ENCODE assay signal across 25 mouse cellular contexts in the genomic region with DNA sequence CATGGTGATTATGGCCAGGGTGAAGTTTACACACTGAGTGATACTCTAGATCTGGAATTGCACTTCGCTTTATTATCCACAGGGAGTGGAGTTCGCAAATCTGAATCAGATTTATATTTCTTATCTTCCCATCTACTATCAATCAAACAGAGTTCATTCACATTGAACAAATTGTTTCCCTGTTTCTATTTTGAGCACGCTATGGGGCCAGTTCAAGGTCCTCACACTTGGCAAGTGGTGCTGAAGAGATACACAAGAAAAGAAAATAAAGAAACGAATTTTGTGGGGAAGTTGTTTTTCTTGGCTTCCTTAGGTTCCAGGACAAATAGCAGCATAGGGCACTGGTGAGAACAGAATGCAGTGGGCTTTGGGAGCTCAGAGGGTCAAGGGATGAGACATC. TPM values are rescaled to one million over a fixed set of nuclear protein-coding genes. Genes with fewer than 3 reads are reported as not detected.
DNase-seq lines count a peak whose midpoint lies in the region; ATAC-seq and TF ChIP-seq lines count a peak whose summit lies in the region.
"Had no signal": no experiment of that assay in that cellular context is flagged by ENCODE, and none has a peak within 500 bp of the region (broad histone marks: within the 10 kb centered on the region; RNA-seq: fewer than 3 reads in every experiment).

No protein-coding gene starts in this region.

- H3K4me1 ChIP-seq in kidney, adult 2 months (ENCODE audit: control insufficient read depth, insufficient read depth, low read length): no peaks in the 10 kb centered on the region
- no peaks in the 10 kb centered on the region for H3K4me1 ChIP-seq in kidney, embryonic 16.5 days (ENCODE audit: insufficient read depth, low read length)
- H3K4me1 ChIP-seq in kidney, postnatal 0 days (replicated peaks; ENCODE audit: insufficient read depth, low read length): no peaks in the 10 kb centered on the region
- H3K4me1 ChIP-seq: embryonic facial prominence, embryonic 12.5 days; forebrain, embryonic 15.5 days; heart, embryonic 15.5 days; hindbrain, embryonic 13.5 days had no signal

- no peak overlapping the region for H3K9ac ChIP-seq in kidney, embryonic 16.5 days (replicated peaks; ENCODE audit: low read length)
- H3K9ac ChIP-seq in kidney, postnatal 0 days (ENCODE audit: low read depth, low read length): no peak overlapping the region
- H3K9ac ChIP-seq: embryonic facial prominence, embryonic 12.5 days; forebrain, embryonic 15.5 days; heart, embryonic 15.5 days; hindbrain, embryonic 13.5 days had no signal

- peak; percentile 27 for DNase-seq in adrenal gland, adult 2 months
- DNase-seq in adrenal gland, postnatal 4 days (ENCODE audit: low spot score in 2 of 2): no peak
- DNase-seq in kidney, adult 2 months: peak; percentile 56
- DNase-seq in kidney, postnatal 0 days (ENCODE audit: low spot score): peak; percentile 42
- DNase-seq in kidney, postnatal 25 days: peak; percentile 28 to 34
- DNase-seq: adrenal gland, postnatal 10 days; cerebellum, adult 11 months; cerebellum, adult 8-10 months; cerebellum, postnatal 14 days; gastrocnemius, postnatal 36 days; heart, adult 18-20 months; heart, postnatal 14 days had no signal

- 50% methylated on average over 4 of the region's 4 CpGs for whole genome bisulfite sequencing in kidney, adult 2 months
- 44% methylated on average over 4 of the region's 4 CpGs for WGBS in kidney, embryonic 16.5 days
- WGBS in kidney, postnatal 0 days: 38% methylated on average over 4 of the region's 4 CpGs

- no peak overlapping the region for H3K4me2 ChIP-seq in kidney, embryonic 16.5 days (replicated peaks; ENCODE audit: low read depth, low read length)
- no peak overlapping the region for H3K4me2 ChIP-seq in kidney, postnatal 0 days (ENCODE audit: low read length)
- H3K4me2 ChIP-seq: embryonic facial prominence, embryonic 12.5 days; forebrain, embryonic 15.5 days; heart, embryonic 11.5 days; heart, embryonic 15.5 days; hindbrain, embryonic 13.5 days had no signal

- H3K27me3 ChIP-seq in kidney, adult 2 months (replicated peaks; ENCODE audit: control insufficient read depth, insufficient read depth, low read length): no peaks in the 10 kb centered on the region
- H3K27me3 ChIP-seq in kidney, embryonic 16.5 days (ENCODE audit: insufficient read depth, low read length): no peaks in the 10 kb centered on the region
- H3K27me3 ChIP-seq in kidney, postnatal 0 days (ENCODE audit: insufficient read depth, low read length): no peaks in the 10 kb centered on the region
- H3K27me3 ChIP-seq: CH12.LX; embryonic facial prominence, embryonic 12.5 days; forebrain, embryonic 15.5 days; heart, embryonic 15.5 days; hindbrain, embryonic 13.5 days; Patski had no signal

- TF ChIP-seq POLR2A in kidney, adult 2 months (IDR thresholded peaks at IDR 0.05; ENCODE audit: low read depth, low read length): no peak

- no peak for ATAC-seq in kidney, embryonic 16.5 days (ENCODE audit: low FRiP score, low TSS enrichment)
- ATAC-seq in kidney, postnatal 0 days (replicated peaks; ENCODE audit: low FRiP score, low read depth): no peak
- no peak for ATAC-seq in cerebellum, adult (ENCODE audit: insufficient number of reproducible peaks, low FRiP score, low TSS enrichment)
- ATAC-seq: activated CD4-positive, CD25-positive, alpha-beta regulatory T cell, adult 4 months; forebrain, embryonic 15.5 days; hindbrain, postnatal 0 days; Patski had no signal

- H3K9me3 ChIP-seq in kidney, embryonic 16.5 days (ENCODE audit: low read length): peaks cover 9% of the 10 kb centered on the region
- H3K9me3 ChIP-seq in kidney, postnatal 0 days (replicated peaks; ENCODE audit: low read length): no peaks in the 10 kb centered on the region
- H3K9me3 ChIP-seq: forebrain, embryonic 15.5 days; heart, embryonic 15.5 days; hindbrain, embryonic 13.5 days had no signal

- H3K36me3 ChIP-seq in kidney, adult 2 months (ENCODE audit: control insufficient read depth, insufficient read depth, low read length): no peaks in the 10 kb centered on the region
- no peaks in the 10 kb centered on the region for H3K36me3 ChIP-seq in kidney, embryonic 16.5 days (ENCODE audit: insufficient read depth, low read length)
- H3K36me3 ChIP-seq in kidney, postnatal 0 days (ENCODE audit: insufficient read depth, low read length): no peaks in the 10 kb centered on the region
- H3K36me3 ChIP-seq: embryonic facial prominence, embryonic 12.5 days; forebrain, embryonic 15.5 days; heart, embryonic 15.5 days; hindbrain, embryonic 13.5 days had no signal

- no peak overlapping the region for H3K4me3 ChIP-seq in kidney, adult 2 months (ENCODE audit: insufficient read depth, low read depth, low read length)
- H3K4me3 ChIP-seq in kidney, embryonic 16.5 days (ENCODE audit: low read length): no peak overlapping the region
- no peak overlapping the region for H3K4me3 ChIP-seq in kidney, postnatal 0 days (replicated peaks; ENCODE audit: low read depth, low read length)
- H3K4me3 ChIP-seq: embryonic facial prominence, embryonic 12.5 days; forebrain, embryonic 15.5 days; heart, embryonic 15.5 days; hindbrain, embryonic 13.5 days had no signal

- no peak for TF ChIP-seq CTCF in kidney, adult 2 months (conservative IDR thresholded peaks at IDR 0.05; ENCODE audit: insufficient read depth, insufficient read length, low read depth, low read length)
- TF ChIP-seq CTCF in kidney, postnatal 0 days (IDR thresholded peaks at IDR 0.05; ENCODE audit: low read depth): no peak

- H3K27ac ChIP-seq in kidney, adult 2 months (ENCODE audit: insufficient read depth, low read depth, low read length): no peak overlapping the region
- no peak overlapping the region for H3K27ac ChIP-seq in kidney, embryonic 16.5 days (ENCODE audit: low read length)
- no peak overlapping the region for H3K27ac ChIP-seq in kidney, postnatal 0 days
- H3K27ac ChIP-seq: embryonic facial prominence, embryonic 12.5 days; forebrain, embryonic 15.5 days; heart, embryonic 15.5 days; hindbrain, embryonic 13.5 days; hindbrain, postnatal 0 days had no signal

RNA-seq across cellular contexts. Expression of gene Abca8b, which starts 25.1 kb away (rescaled TPM):
- total RNA-seq in adrenal gland, adult 2 months (2021): 10 to 100 TPM in 1 of 2 experiments, 1 to 10 TPM in 1; 6.5 to 12.6 TPM
- 0.58 and 0.62 TPM in 2 replicates for polyA plus RNA-seq in adrenal gland, adult 2 months (2012; rRNA removed)
- total RNA-seq in adrenal gland, postnatal 4 days (2021): 10 to 100 TPM in 1 of 2 experiments, 1 to 10 TPM in 1; 6.2 to 10.4 TPM
- polyA plus RNA-seq in kidney, adult 2 months (2012; rRNA removed): 0.54 and 0.69 TPM in 2 replicates
- polyA plus RNA-seq in kidney, embryonic 16.5 days (2015; fragmentation: Nextera tagmentation; extraction: Ambion mirVana): 0.49 and 0.52 TPM in 2 replicates
- 0.31 and 0.38 TPM in 2 replicates for polyA plus RNA-seq in kidney, postnatal 0 days (2015; fragmentation: Nextera tagmentation; extraction: Ambion mirVana)
- total RNA-seq: common myeloid progenitor, adult 5-6 weeks; hematopoietic stem cell, adult 5-6 weeks had no signal
- polyA plus RNA-seq: activated CD4-positive, CD25-positive, alpha-beta regulatory T cell, adult 4 months had no signal

Comparison
In these comparisons a context has a peak if more than half of its experiments do, and no peak if none do; other contexts are left out.
1. DNase-seq: peak in adrenal gland, adult 2 months (single experiment), kidney, adult 2 months (single experiment), kidney, postnatal 0 days (single experiment) and kidney, postnatal 25 days (2 of 2); none in adrenal gland, postnatal 4 days (0 of 2).